Mouse (Mus musculus) myocyte (in vitro differentiated cells): ENCODE measurements at regions not wholly inside any gene's neighbourhood (a gene's known extent, or its start where the extent isn't known, plus 50 kb on each side); places are given as distances from the start of the nearest gene placed in this dataset.

Source experiments
- CEBPB ChIP-seq: IDR thresholded peaks from 2 replicates; pipeline ENCODE4 v1.6.1; 2011; ENCODE audit warnings: mild to moderate bottlenecking, moderate library complexity; ENCODE audit not compliant: poor library complexity, insufficient read depth, severe bottlenecking
- POLR2A ChIP-seq: IDR thresholded peaks from one replicate; pipeline ENCODE4 v1.6.1; 2011; ENCODE audit warnings: low read depth, mild to moderate bottlenecking, control low read depth, moderate library complexity; ENCODE audit not compliant: insufficient read length
- USF1 ChIP-seq: IDR thresholded peaks from one replicate; pipeline ENCODE4 v1.6.1; 2011; ENCODE audit warnings: low read depth, mild to moderate bottlenecking, control low read depth, moderate library complexity

DNA sequence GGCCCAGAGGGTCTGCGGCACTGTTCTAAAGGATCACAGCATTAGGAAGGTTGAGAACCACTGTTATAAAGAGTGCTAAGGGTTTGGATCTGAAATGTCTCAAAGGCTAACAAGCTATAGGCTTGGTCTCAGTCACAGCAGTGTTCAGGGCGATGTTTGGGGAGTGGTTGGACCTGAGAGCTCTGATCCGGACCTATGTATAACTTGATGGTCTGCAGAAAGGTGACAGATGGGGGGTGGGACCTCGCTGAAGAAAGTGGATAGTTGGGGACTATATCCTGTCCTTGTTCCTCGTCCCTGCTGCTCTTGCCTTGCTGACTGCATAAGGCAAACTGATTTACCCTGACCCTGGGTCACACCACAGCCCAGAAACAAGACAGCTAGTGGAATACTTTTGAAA, 572.9 kb downstream of the Tmem132b start:
- TF ChIP-seq USF1 = no peak
- no peak for TF ChIP-seq CEBPB
- TF ChIP-seq POLR2A = no peak
